Mouse (Mus musculus) small intestine, adult 10 weeks (tissue): ENCODE results near the gene Kif1b. TPM values are rescaled to one million over a fixed set of nuclear protein-coding genes. Genes with fewer than 3 reads are reported as not detected.

Source experiments
- polyA plus RNA-seq: library from polyadenylated mRNA; stranded (reverse); fragments of 350-450 nt; fragmentation: Illumina TruSeq; extraction: RNeasy Lipid Tissue Mini Kit (QIAGEN cat#74804); gene quantifications from one replicate; pipeline ENCODE4 v1.2.3, GENCODE M21; 2014; ENCODE audit warnings: low replicate concordance

The Kif1b gene
- polyA plus RNA-seq = 42.9 TPM

DNA sequence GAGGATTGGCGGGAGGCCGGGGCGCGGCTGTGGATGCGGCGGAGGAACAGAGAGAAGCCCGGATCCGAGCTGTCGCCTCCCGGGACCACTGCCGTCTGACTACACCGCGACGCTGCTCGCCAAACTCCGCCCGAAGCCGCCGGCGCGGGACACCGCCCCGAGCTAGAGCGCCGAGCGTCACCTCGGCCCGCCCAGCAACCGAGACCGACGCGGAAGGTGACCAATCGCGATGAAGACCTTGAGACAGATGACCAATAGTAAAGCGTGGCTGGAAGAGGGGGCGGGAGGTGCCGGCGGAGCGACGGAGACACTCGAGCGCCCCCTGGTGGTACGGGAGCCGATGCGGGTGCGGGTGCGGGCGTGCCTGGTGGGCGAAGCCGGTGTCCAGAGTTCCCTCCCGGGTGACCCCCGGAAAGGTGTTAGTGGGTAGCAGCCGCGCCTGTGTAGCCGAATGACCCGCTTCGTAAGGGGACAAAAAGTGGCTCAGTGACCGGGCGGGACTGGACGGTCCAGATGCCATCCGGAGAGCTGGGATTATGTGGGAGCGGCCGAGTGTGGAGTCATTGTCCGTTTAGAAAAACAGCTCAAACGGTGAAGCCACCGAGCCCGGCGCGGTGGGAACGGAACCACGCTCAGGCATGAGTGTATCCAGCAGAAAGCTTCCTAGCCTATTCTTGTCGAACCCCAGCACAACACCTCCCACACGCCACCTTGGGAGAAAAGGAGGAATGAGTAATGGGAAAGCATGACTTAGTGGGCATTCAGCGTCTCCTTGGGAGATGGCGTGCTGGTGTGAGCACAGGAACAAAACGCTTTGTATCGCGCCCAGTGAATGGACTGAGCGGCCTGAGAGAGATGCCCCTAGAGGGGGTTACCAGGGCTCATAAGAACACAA, at the start of gene Kif1b:
Gene Kif1b (minus strand): TSS at position 98 of the 895 bp plus-strand sequence.

DNA sequence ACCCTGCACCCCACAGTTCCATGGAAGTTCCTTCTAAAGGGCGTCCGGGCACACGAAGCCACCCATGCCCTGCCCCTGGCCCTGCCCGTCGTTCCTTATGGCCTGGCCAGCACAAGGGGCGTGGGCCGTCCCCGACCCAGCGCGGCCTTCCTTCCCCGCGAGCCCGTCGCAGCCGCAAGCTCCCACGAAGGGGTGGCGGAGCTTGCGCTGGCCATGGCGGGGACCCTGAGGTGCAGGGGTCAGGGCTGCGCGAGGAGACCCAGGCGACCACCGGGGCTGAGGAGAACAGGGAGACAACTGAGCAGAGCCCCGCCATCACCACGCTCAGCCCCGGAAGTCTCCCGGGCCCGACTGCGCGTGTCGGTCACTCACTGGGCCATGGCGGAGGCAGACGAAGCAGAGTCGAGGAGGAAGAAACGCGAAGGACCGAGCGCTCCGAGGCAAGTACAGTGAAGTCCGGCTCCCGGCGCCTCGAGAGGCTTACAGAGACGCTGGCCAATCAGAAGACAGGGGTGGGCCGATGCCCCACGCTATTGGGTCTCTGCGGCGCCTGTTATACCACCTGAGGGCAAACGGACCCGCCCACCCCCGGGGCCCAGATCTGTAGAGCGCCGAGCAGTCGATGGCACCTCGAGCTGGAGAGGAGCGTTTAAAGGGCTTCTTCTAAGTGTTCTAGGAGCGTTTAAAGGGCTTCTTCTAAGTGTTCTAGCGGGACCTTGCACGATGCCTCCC, 141.1 kb downstream of the Kif1b start, which contains the start of gene Pgd:
Gene Pgd (minus strand): TSS at position 557 of the 732 bp plus-strand sequence.

DNA sequence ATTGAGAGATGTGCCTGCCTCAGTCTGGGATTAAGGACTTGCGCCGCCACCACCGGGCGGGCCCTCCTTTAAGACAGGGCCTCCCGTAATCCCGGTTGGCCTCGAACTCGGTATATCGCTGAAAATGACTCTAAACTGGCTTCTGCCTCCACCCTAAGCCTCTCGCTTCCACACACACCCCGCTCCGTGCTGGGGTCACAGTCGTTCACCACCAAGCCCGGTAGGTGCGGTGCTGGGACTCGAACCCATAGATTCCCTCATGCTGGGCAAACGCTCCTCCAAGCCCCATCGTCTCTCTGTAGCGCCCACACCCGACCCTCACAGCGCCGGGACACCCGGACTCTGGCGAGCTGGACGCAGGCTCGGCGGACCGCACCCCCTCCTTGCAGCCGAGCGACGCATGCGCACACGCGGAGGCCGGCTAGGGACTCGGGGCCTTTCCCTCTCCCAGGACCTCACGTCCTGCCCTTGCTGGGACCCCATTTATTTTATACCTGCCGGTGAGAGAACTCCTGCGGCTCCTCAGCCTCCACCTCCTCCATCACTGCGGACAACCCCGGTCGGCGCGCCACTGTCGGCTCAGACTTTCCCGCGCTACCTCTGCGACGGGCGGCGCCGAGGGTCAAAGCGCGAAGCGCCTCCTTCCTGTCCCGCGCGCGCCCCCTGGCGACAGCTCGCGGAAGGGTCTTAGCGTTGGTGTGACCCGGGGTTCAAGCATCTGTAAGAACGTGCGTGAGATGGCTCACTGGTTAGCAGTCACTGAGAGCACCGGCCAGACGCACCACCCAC, 170.3 kb downstream of the Kif1b start, which contains the start of gene Cenps:
Gene Cenps (minus strand): TSS at position 648 of the 789 bp plus-strand sequence.

DNA sequence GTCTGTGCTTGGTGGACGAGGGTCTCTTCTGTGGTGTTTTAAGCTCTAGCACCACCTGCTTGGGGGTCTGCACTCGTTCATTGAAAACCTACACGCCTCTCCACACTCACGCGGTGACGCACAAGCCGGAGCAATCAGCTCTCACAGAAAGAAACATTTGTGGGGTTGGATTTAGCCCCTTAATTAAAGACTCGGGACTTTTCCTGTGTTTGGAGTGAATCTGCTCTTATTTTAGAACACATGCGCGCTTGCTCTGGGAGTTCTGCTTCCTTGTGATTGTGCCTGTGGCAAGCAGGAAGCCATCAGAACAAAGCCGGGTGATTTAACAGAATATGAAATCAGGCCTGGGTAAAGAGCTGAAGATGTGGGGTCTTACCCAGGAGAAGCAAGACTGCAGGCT, 180.8 kb downstream of the Kif1b start, which contains the start of gene Cort:
Gene Cort (minus strand): TSS at position 101 of the 400 bp plus-strand sequence.

Other genes starting within 250 kb of the Kif1b start
- 0.71 TPM for gene Pex14, start 207.8 kb downstream of the Kif1b start, polyA plus RNA-seq
- gene Dffa, start 203.5 kb downstream of the Kif1b start, polyA plus RNA-seq = 6.4 TPM
- gene Cort, start 180.9 kb downstream of the Kif1b start, polyA plus RNA-seq = not detected
- gene Cenps, start 170.1 kb downstream of the Kif1b start, polyA plus RNA-seq = 3.5 TPM
- 38.6 TPM for gene Pgd, start 140.9 kb downstream of the Kif1b start, polyA plus RNA-seq
- 47.1 TPM for gene Ube4b, start 119.1 kb upstream of the Kif1b start, polyA plus RNA-seq
- gene Rbp7, start 147.3 kb upstream of the Kif1b start, polyA plus RNA-seq = 13.6 TPM
- not detected for gene Tmem274, start 169.7 kb upstream of the Kif1b start, polyA plus RNA-seq
- 5.2 TPM for gene Nmnat1, start 177.5 kb upstream of the Kif1b start, polyA plus RNA-seq
- gene Lzic, start 177.5 kb upstream of the Kif1b start, polyA plus RNA-seq = 43.1 TPM
- gene Ctnnbip1, start 210.5 kb upstream of the Kif1b start, polyA plus RNA-seq = 10.2 TPM